Mouse (Mus musculus): ENCODE measurements around the gene Klk9.

- no peak for TF ChIP-seq CTCF (IDR thresholded peaks at IDR 0.05; ENCODE audit: extremely low read depth, insufficient read length, insufficient replicate concordance, low read depth, low read length)
- TF ChIP-seq POLR2A (IDR thresholded peaks at IDR 0.05; ENCODE audit: low read depth, low read length) = no peak
Observed at GRCm38 (mm10) chr7:43824199-43824598, 32.5 kb downstream of the Klk9 start, which contains the start of gene Klk6.
